Mouse (Mus musculus): ENCODE data around the gene Zfp64. TPM values are rescaled to one million over a fixed set of nuclear protein-coding genes. Genes with fewer than 3 reads are reported as not detected.

The Zfp64 gene
- polyA plus RNA-seq, 1 experiment from 2014 or later, result 23.9 TPM

DNA sequence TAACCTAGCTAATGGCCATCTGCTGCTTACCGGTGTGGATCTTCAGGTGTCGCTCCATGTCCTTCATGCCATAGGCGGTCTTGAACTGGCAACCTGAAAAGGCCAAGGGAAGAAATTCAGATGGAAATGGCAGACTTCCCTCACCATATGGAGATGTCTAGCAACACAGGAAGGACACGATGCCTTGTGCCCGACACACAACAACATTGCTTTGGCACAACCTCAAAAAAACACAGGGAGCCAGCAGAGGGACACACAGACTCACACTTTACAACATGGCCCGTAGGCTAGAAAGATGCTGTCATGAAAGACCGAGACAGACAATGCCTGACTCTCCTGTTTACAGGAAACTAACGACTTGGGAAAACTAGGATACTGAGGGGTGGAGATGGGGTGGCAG is 15.4 kb downstream of the Zfp64 start:
- 94% methylated on average over 8 of the region's 8 CpGs for WGBS
- H3K27ac ChIP-seq (replicated peaks), result no peak overlapping the region
- H3K36me3 ChIP-seq, result peaks cover 66% of the 10 kb centered on the region
- H3K9me3 ChIP-seq, result no peaks in the 10 kb centered on the region
- no peak overlapping the region for H3K9ac ChIP-seq
- H3K4me1 ChIP-seq (replicated peaks), result no peaks in the 10 kb centered on the region; the same call in 1 of the 2 replicates
- no peak overlapping the region for H3K4me2 ChIP-seq
- no peak overlapping the region for H3K4me3 ChIP-seq
- ATAC-seq (ENCODE audit: low read depth), result no peak
- H3K27me3 ChIP-seq, result no peaks in the 10 kb centered on the region

DNA sequence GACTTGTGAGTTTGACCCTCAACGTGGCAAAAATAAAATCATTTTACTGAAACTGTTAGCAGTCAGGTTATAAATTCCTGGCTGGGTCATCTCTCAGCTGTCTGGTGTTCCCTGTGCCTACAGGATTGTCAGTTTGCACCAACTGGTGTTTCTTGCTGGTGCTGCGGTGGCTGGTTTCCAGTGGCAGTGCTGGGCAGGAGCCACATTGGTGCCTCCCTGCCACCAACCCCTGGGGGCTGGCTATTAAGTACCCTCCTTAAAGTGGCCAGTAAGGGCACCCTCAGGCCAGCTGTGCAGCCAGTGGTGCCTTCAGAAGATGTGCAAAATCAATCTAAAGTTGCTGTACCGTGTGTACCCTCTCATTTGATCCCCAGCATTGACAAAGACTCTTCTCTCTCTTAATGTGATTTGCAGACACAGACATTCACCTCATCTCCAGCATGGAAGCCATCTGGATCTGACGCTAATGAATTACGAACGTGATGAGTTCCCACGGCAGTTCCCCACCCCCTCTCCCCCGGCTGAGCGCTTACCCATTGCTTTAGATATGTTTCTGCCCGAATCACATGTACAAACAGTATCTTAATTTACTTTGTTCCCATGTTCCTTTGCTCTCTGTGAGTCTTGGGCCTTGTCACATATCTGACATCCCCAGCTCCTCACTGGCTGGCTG is 16.0 kb downstream of the Zfp64 start:
- WGBS, result 71% methylated on average over 10 of the region's 10 CpGs
- Histone ChIP-seq H3K9ac (no peak overlapping the region), H3K4me1 (replicated peaks) (no peaks in the 10 kb centered on the region; the same call in 1 of the 2 replicates), H3K27ac (replicated peaks) (peak overlapping the region; percentile 54; the same call in 1 of the 2 replicates), H3K36me3 (peaks cover 66% of the 10 kb centered on the region), H3K27me3 (no peaks in the 10 kb centered on the region), H3K4me2 (no peak overlapping the region), H3K4me3 (no peak overlapping the region), H3K9me3 (no peaks in the 10 kb centered on the region)
- no peak for ATAC-seq (ENCODE audit: low read depth)

DNA sequence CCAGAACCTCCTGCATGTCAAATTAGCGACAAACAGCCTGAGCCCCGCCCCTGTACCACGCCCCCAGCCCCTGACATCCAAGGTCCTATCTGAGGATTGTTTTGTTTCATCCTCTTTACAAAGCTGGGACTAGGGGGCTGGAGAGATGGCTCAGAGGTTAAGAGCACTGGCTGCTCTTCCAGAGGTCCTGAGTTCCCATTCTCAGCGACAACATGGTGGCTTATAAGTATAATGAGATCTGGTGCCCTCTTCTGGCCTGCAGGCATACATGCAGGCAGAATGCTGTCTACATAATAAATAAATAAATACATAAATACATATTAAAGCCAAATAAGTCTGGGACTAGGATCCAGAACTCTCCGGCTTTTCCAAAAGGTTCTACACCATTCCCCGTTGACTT is 18.5 kb downstream of the Zfp64 start:
- ATAC-seq (ENCODE audit: low read depth), result no peak
- H3K9me3 ChIP-seq, result no peaks in the 10 kb centered on the region
- 79% methylated on average over 6 of the region's 6 CpGs for WGBS
- H3K27me3 ChIP-seq, result no peaks in the 10 kb centered on the region
- H3K4me3 ChIP-seq, result no peak overlapping the region
- no peaks in the 10 kb centered on the region; the same call in 1 of the 2 replicates for H3K4me1 ChIP-seq (replicated peaks)
- H3K4me2 ChIP-seq, result no peak overlapping the region
- H3K9ac ChIP-seq, result no peak overlapping the region
- H3K36me3 ChIP-seq, result peaks cover 71% of the 10 kb centered on the region
- H3K27ac ChIP-seq (replicated peaks), result no peak overlapping the region

DNA sequence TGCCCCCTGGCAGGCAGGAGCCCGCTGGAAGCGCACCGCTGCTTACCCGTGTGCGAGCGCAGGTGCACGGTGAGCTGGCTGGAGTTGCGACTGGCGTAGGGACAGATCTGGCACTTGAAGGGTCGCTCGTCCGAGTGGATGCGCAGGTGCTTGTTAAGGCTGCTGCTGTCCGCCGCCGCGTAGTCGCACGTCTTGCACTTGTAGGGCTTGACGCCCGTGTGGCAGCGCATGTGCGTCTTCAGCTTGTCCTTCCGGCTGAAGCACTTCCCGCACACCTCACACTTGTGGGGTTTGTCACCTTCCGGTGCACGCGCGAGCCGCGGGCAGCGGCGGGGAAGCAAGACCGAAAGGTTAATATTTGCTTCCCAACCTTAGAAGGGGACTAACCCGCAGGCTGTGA is 20.2 kb downstream of the Zfp64 start:
- no peak overlapping the region for H3K27ac ChIP-seq (replicated peaks)
- no peak for ATAC-seq (ENCODE audit: low read depth)
- no peak overlapping the region for H3K4me2 ChIP-seq
- WGBS, result 92% methylated on average over 35 of the region's 35 CpGs
- H3K4me3 ChIP-seq, result no peak overlapping the region
- no peaks in the 10 kb centered on the region for H3K9me3 ChIP-seq
- no peaks in the 10 kb centered on the region; the same call in 1 of the 2 replicates for H3K4me1 ChIP-seq (replicated peaks)
- H3K27me3 ChIP-seq, result no peaks in the 10 kb centered on the region
- H3K9ac ChIP-seq, result no peak overlapping the region
- H3K36me3 ChIP-seq, result peaks cover 78% of the 10 kb centered on the region

DNA sequence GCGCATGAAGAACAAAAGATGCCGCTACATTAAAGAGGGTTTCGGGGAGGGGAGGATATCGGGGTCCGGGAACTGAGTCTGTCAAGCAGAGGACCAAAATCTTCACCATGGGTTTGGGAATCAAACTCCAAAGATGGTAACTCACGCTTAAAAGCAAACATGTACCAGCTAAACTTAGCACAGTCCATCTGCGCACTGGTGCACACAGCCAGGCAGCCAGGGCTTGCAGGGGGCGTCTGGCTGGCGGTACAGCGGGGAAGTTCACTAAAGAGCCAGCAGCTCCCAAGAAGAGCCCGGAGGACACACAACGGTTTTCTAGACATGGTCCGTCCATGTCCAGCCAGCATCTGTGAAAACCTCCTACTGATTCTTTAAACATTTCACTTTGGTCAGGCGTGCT is 23.7 kb downstream of the Zfp64 start:
- no peak overlapping the region for H3K4me2 ChIP-seq
- H3K27me3 ChIP-seq, result no peaks in the 10 kb centered on the region
- no peak overlapping the region for H3K4me3 ChIP-seq
- no peaks in the 10 kb centered on the region for H3K4me1 ChIP-seq (replicated peaks)
- no peaks in the 10 kb centered on the region for H3K9me3 ChIP-seq
- no peak for ATAC-seq (ENCODE audit: low read depth)
- H3K9ac ChIP-seq, result no peak overlapping the region
- no peak overlapping the region for H3K27ac ChIP-seq (replicated peaks)
- WGBS, result 93% methylated on average over 14 of the region's 14 CpGs
- H3K36me3 ChIP-seq, result peaks cover 62% of the 10 kb centered on the region

DNA sequence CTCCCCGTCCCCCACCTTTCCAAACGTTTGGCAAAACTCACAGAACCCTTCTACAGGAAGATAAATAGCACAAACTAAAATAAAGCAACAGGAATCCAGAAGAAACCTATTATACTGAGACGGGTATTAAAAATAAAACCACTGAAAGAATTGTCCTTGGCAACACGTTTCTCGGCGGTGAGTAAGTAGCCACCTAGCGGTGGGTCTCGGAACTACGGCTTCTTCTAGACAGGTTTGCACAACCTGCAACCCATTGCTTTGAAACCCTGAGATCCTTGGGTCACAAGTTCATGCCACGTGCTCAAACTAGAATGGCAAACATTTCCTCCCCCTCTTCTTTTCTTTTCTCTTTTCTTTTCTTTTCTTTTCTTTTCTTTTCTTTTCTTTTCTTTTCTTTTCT is 25.7 kb downstream of the Zfp64 start:
- 31% methylated on average over 10 of the region's 10 CpGs for WGBS
- H3K27ac ChIP-seq (replicated peaks), result no peak overlapping the region
- no peak overlapping the region for H3K4me3 ChIP-seq

DNA sequence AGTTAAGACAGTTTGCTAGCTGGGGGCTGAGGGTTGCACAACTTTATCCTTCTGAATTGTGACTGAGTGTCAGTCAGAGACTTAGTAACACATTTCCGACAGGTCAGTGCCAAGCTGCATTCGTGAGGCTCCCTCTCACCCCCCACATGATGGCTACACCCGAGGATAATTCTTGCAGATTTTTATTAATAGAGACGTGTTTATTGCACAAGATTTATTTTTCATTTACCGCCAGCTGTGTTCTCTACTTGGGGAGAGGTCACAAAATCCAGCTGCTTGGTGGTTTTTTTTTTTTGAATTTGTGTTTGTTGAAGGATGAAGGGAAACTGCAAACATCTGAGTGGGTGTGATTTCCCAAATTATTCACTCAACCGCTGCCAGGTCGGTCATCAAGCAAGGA is 28.0 kb downstream of the Zfp64 start:
- H3K27me3 ChIP-seq, result no peaks in the 10 kb centered on the region
- no peaks in the 10 kb centered on the region for H3K4me1 ChIP-seq (replicated peaks)
- H3K4me3 ChIP-seq, result no peak overlapping the region
- H3K9me3 ChIP-seq, result no peaks in the 10 kb centered on the region
- H3K4me2 ChIP-seq, result no peak overlapping the region
- WGBS, result 83% methylated on average over 7 of the region's 7 CpGs
- no peak overlapping the region for H3K27ac ChIP-seq (replicated peaks)
- no peak overlapping the region for H3K9ac ChIP-seq
- ATAC-seq (ENCODE audit: low read depth), result no peak
- peaks cover 39% of the 10 kb centered on the region for H3K36me3 ChIP-seq

More for the DNA sequence above, 25.7 kb downstream of the Zfp64 start:
- no peak overlapping the region for H3K9ac ChIP-seq
- peaks cover 60% of the 10 kb centered on the region for H3K36me3 ChIP-seq
- no peaks in the 10 kb centered on the region for H3K27me3 ChIP-seq
- no peak overlapping the region for H3K4me2 ChIP-seq
- ATAC-seq (ENCODE audit: low read depth), result no peak
- no peaks in the 10 kb centered on the region for H3K9me3 ChIP-seq
- no peaks in the 10 kb centered on the region for H3K4me1 ChIP-seq (replicated peaks)

DNA sequence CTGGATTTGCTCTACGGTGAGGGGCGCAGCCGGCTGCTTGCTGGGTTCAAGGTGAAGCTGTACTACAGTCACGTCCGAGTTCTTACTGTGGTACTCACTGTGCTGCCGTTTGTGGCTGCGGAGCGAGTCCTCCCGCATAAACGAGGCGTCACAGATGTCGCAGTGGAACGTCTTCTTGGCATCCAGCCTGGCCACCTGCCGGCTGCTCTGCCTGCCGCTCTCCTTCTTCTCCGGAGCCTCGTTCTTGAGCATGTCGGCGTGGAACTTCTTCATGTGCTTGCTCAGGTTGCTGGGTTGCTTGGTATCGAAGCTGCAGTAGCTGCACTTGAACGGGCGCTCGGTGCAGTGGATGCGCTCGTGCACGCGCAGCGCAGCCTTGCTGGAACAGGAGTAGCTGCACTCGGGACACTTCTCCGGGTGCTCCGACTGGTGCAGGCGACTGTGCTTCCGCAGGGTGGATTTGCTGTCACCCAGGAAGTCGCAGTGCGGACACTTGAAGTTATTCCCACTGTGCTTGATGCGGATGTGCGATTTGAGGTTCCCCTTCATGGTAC is 29.1 kb downstream of the Zfp64 start:
- no peak overlapping the region for H3K4me3 ChIP-seq
- no peak overlapping the region for H3K27ac ChIP-seq (replicated peaks)
- H3K36me3 ChIP-seq, result peaks cover 31% of the 10 kb centered on the region
- H3K9me3 ChIP-seq, result no peaks in the 10 kb centered on the region
- H3K4me1 ChIP-seq (replicated peaks), result no peaks in the 10 kb centered on the region
- no peak overlapping the region for H3K9ac ChIP-seq
- no peak for ATAC-seq (ENCODE audit: low read depth)
- 86% methylated on average over 37 of the region's 37 CpGs for WGBS
- H3K27me3 ChIP-seq, result no peaks in the 10 kb centered on the region
- no peak overlapping the region for H3K4me2 ChIP-seq

DNA sequence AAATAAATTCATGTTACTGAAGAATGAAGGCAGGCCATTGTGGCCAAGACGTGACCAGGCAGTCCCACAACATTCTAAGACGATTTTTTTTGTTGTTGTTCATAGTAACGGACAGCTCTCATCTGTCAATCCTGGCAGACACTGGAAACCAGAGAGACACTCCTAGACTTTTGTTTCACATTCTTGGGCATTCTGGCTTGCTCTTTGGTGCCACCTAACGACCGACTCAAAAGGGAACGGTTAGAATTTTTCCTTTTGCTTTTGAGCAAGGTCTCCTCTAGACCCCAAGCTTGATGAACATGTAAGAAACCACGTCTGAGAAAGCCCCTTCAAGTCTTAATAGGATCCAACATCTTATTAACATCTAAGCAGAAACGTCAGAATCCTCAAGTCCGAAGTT is 31.7 kb downstream of the Zfp64 start:
- H3K4me1 ChIP-seq (replicated peaks), result no peaks in the 10 kb centered on the region
- no peaks in the 10 kb centered on the region for H3K9me3 ChIP-seq
- no peaks in the 10 kb centered on the region for H3K27me3 ChIP-seq
- no peak for ATAC-seq (ENCODE audit: low read depth)
- no peak overlapping the region for H3K4me3 ChIP-seq
- peaks cover 20% of the 10 kb centered on the region for H3K36me3 ChIP-seq
- 13% methylated on average over 9 of the region's 9 CpGs for WGBS
- H3K4me2 ChIP-seq, result no peak overlapping the region
- no peak overlapping the region for H3K9ac ChIP-seq
- no peak overlapping the region for H3K27ac ChIP-seq (replicated peaks)

DNA sequence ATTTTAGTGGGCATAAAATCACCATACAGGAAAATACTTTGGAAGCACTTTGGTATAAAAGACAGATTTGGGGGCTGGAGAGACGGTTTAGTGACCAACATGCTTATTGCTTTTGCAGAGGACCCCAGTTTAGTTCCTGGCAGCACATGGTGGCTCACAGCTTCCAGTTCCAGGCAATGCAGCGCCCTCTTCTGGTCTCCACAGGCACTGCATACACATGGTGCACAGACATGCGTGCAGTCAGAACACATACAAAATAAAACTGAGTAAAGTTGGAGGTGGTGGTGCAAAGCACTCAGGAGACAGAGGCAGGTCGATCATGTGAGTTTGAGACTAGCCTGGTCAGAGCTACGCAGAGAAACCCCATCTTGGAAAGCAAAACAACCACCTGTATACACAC is 32.9 kb downstream of the Zfp64 start:
- Histone ChIP-seq H3K4me1 (replicated peaks) (no peaks in the 10 kb centered on the region), H3K36me3 (peaks cover 20% of the 10 kb centered on the region), H3K9ac (no peak overlapping the region), H3K4me3 (no peak overlapping the region), H3K4me2 (no peak overlapping the region), H3K27ac (replicated peaks) (no peak overlapping the region), H3K27me3 (no peaks in the 10 kb centered on the region), H3K9me3 (no peaks in the 10 kb centered on the region)
- WGBS, result 91% methylated on average over 5 of the region's 5 CpGs
- ATAC-seq (ENCODE audit: low read depth), result no peak

DNA sequence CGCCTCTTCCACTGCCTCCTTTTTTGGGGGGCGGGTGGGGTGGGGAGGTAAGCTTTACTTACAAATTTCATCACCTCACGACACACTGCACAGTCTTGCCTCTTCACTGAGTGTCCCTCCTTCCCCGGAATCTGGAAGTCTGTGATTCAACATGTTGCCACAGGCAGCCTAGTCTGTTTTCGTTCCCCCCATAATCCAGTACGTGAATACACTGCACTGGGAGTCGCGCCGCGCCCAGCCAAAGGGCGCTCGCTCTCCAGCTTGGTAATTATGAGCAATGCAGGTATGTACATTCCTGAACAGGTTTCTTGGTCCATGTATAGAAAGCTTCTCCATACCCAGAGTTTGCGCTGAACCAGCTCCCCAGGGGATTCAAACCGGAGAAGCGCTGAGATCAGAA is 35.4 kb downstream of the Zfp64 start:
- H3K36me3 ChIP-seq, result no peaks in the 10 kb centered on the region
- WGBS, result 63% methylated on average over 15 of the region's 15 CpGs
- no peak overlapping the region for H3K27ac ChIP-seq (replicated peaks)
- ATAC-seq (ENCODE audit: low read depth), result no peak
- no peak overlapping the region for H3K4me2 ChIP-seq
- H3K4me3 ChIP-seq, result no peak overlapping the region
- H3K27me3 ChIP-seq, result no peaks in the 10 kb centered on the region
- no peak overlapping the region for H3K9ac ChIP-seq
- H3K4me1 ChIP-seq (replicated peaks), result no peaks in the 10 kb centered on the region
- no peaks in the 10 kb centered on the region for H3K9me3 ChIP-seq

DNA sequence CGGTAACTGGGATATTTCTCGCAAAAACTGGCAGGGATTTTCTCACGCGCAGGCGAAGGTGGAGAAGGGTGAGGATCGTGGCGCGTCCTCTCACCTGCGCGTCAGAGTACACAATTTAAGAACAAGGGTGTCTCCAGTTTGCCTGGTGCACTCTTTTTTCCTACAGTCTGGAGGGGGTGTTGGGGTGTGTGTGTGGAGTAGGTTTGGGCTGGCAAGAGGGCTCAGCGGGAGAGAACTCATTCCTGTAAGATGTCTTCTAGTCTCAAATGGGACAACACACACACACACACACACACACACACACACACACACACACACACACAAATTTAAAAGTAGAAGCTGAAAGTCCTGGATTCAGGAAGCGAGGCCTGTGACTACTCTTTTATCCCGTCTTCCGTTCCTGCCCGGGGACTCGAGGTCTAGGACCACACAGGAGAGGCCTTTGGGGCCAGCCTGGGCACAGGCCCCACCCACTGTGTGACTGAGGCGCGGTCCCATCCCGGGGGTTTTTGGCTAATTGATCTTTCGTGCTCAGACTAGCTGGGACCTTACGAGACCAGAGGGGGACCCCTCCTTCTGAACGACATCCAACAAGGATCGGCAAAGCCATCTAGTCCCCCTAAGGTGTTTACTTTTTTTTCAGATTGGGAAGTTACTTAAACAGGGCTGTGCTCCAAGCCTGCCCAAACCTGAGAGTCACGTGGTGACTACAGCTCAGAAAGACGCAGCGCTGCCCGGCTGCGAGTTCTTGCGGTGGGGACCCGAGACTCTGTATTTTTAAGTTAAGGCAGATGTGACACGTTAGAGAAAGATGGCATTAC is 42.3 kb downstream of the Zfp64 start:
- H3K9ac ChIP-seq, result peak overlapping the region; percentile 60
- WGBS, result 2% methylated on average over 31 of the region's 31 CpGs
- H3K27me3 ChIP-seq, result peaks cover 25% of the 10 kb centered on the region
- H3K4me2 ChIP-seq, result peak overlapping the region; percentile 92
- 0 out of 2 replicates have a peak, but pooled peaks have one; percentile 17 for ATAC-seq (ENCODE audit: low read depth)
- peaks cover 30% of the 10 kb centered on the region for H3K4me1 ChIP-seq (replicated peaks)
- H3K36me3 ChIP-seq, result no peaks in the 10 kb centered on the region
- no peak overlapping the region for H3K27ac ChIP-seq (replicated peaks)
- peak overlapping the region; percentile 49 for H3K4me3 ChIP-seq
- H3K9me3 ChIP-seq, result no peaks in the 10 kb centered on the region
